Mouse (Mus musculus): ENCODE measurements around the gene Slc4a4. TPM values are rescaled to one million over a fixed set of nuclear protein-coding genes. Genes with fewer than 3 reads are reported as not detected.

The Slc4a4 gene
- polyA plus RNA-seq, 1 experiment from 2014 or later = 1.5 TPM

- H3K27me3 ChIP-seq (replicated peaks; ENCODE audit: control insufficient read depth, insufficient read depth, low read length) = no peaks in the 10 kb centered on the region
- WGBS = 78% methylated on average over 6 of the region's 6 CpGs
- no peaks in the 10 kb centered on the region for H3K9me3 ChIP-seq (ENCODE audit: control insufficient read depth, low read length)
- H3K4me3 ChIP-seq (ENCODE audit: low read depth, low read length) = no peak overlapping the region
- no peak overlapping the region for H3K9ac ChIP-seq (ENCODE audit: low read depth, low read length)
- H3K4me1 ChIP-seq (replicated peaks; ENCODE audit: control insufficient read depth, insufficient read depth, low read length) = no peaks in the 10 kb centered on the region
- DNase-seq (ENCODE audit: low spot score) (no peak), ATAC-seq (replicated peaks; ENCODE audit: low FRiP score) (no peak)
- no peak overlapping the region for H3K4me2 ChIP-seq
- no peaks in the 10 kb centered on the region for H3K36me3 ChIP-seq (ENCODE audit: control insufficient read depth, insufficient read depth, low read length)
- H3K27ac ChIP-seq (ENCODE audit: low read depth, low read length) = no peak overlapping the region
These were observed 72.8 kb downstream of the Slc4a4 start for GRCm38 (mm10) chr5:88959412-88959811.

GRCm38 (mm10) chr5:88960342-88961105 is 73.9 kb downstream of the Slc4a4 start:
- 65% methylated on average over 5 of the region's 5 CpGs for WGBS
- no peak for DNase-seq (ENCODE audit: low spot score)
- Histone ChIP-seq H3K4me1 (replicated peaks; ENCODE audit: control insufficient read depth, insufficient read depth, low read length) (no peaks in the 10 kb centered on the region), H3K9me3 (ENCODE audit: control insufficient read depth, low read length) (no peaks in the 10 kb centered on the region), H3K27me3 (replicated peaks; ENCODE audit: control insufficient read depth, insufficient read depth, low read length) (no peaks in the 10 kb centered on the region), H3K4me3 (ENCODE audit: low read depth, low read length) (no peak overlapping the region), H3K27ac (ENCODE audit: low read depth, low read length) (no peak overlapping the region), H3K36me3 (ENCODE audit: control insufficient read depth, insufficient read depth, low read length) (no peaks in the 10 kb centered on the region), H3K9ac (ENCODE audit: low read depth, low read length) (no peak overlapping the region), H3K4me2 (no peak overlapping the region)
- ATAC-seq (replicated peaks; ENCODE audit: low FRiP score) = no peak; the same call in 1 of the 2 replicates

GRCm38 (mm10) chr5:88961351-88961761 is 74.7 kb downstream of the Slc4a4 start:
- H3K9ac ChIP-seq (ENCODE audit: low read depth, low read length) = no peak overlapping the region
- H3K9me3 ChIP-seq (ENCODE audit: control insufficient read depth, low read length) = no peaks in the 10 kb centered on the region
- no peak overlapping the region for H3K27ac ChIP-seq (ENCODE audit: low read depth, low read length)
- H3K4me1 ChIP-seq (replicated peaks; ENCODE audit: control insufficient read depth, insufficient read depth, low read length) = no peaks in the 10 kb centered on the region
- no peak overlapping the region for H3K4me3 ChIP-seq (ENCODE audit: low read depth, low read length)
- 49% methylated on average over 7 of the region's 7 CpGs for WGBS
- no peak overlapping the region for H3K4me2 ChIP-seq
- H3K27me3 ChIP-seq (replicated peaks; ENCODE audit: control insufficient read depth, insufficient read depth, low read length) = no peaks in the 10 kb centered on the region
- H3K36me3 ChIP-seq (ENCODE audit: control insufficient read depth, insufficient read depth, low read length) = no peaks in the 10 kb centered on the region
- ATAC-seq (replicated peaks; ENCODE audit: low FRiP score) (0 out of 2 replicates have a peak, but pooled peaks have one; percentile 45), DNase-seq (ENCODE audit: low spot score) (no peak)

- H3K36me3 ChIP-seq (ENCODE audit: control insufficient read depth, insufficient read depth, low read length) = no peaks in the 10 kb centered on the region
- H3K4me3 ChIP-seq (ENCODE audit: low read depth, low read length) = no peak overlapping the region
- H3K9me3 ChIP-seq (ENCODE audit: control insufficient read depth, low read length) = no peaks in the 10 kb centered on the region
- no peak overlapping the region for H3K9ac ChIP-seq (ENCODE audit: low read depth, low read length)
- WGBS = 86% methylated on average over 6 of the region's 6 CpGs
- no peaks in the 10 kb centered on the region for H3K27me3 ChIP-seq (replicated peaks; ENCODE audit: control insufficient read depth, insufficient read depth, low read length)
- no peak overlapping the region for H3K27ac ChIP-seq (ENCODE audit: low read depth, low read length)
- ATAC-seq (replicated peaks; ENCODE audit: low FRiP score) = no peak
- DNase-seq (ENCODE audit: low spot score) = no peak
- no peaks in the 10 kb centered on the region for H3K4me1 ChIP-seq (replicated peaks; ENCODE audit: control insufficient read depth, insufficient read depth, low read length)
- H3K4me2 ChIP-seq = no peak overlapping the region
These were observed 78.2 kb downstream of the Slc4a4 start for GRCm38 (mm10) chr5:88964685-88965290.

GRCm38 (mm10) chr5:88966507-88966906 is 79.9 kb downstream of the Slc4a4 start:
- Histone ChIP-seq H3K9ac (ENCODE audit: low read depth, low read length) (no peak overlapping the region), H3K4me1 (replicated peaks; ENCODE audit: control insufficient read depth, insufficient read depth, low read length) (no peaks in the 10 kb centered on the region), H3K27ac (ENCODE audit: low read depth, low read length) (no peak overlapping the region), H3K4me2 (no peak overlapping the region), H3K9me3 (ENCODE audit: control insufficient read depth, low read length) (no peaks in the 10 kb centered on the region), H3K36me3 (ENCODE audit: control insufficient read depth, insufficient read depth, low read length) (no peaks in the 10 kb centered on the region), H3K4me3 (ENCODE audit: low read depth, low read length) (no peak overlapping the region), H3K27me3 (replicated peaks; ENCODE audit: control insufficient read depth, insufficient read depth, low read length) (no peaks in the 10 kb centered on the region)
- WGBS = 83% methylated on average over 4 of the region's 4 CpGs
- no peak for DNase-seq (ENCODE audit: low spot score)
- no peak for ATAC-seq (replicated peaks; ENCODE audit: low FRiP score)

- Histone ChIP-seq H3K27ac (ENCODE audit: low read depth, low read length) (no peak overlapping the region), H3K9ac (ENCODE audit: low read depth, low read length) (no peak overlapping the region), H3K36me3 (ENCODE audit: control insufficient read depth, insufficient read depth, low read length) (no peaks in the 10 kb centered on the region), H3K4me2 (no peak overlapping the region), H3K4me3 (ENCODE audit: low read depth, low read length) (no peak overlapping the region), H3K4me1 (replicated peaks; ENCODE audit: control insufficient read depth, insufficient read depth, low read length) (no peaks in the 10 kb centered on the region), H3K27me3 (replicated peaks; ENCODE audit: control insufficient read depth, insufficient read depth, low read length) (no peaks in the 10 kb centered on the region), H3K9me3 (ENCODE audit: control insufficient read depth, low read length) (no peaks in the 10 kb centered on the region)
- DNase-seq (ENCODE audit: low spot score) (no peak), ATAC-seq (replicated peaks; ENCODE audit: low FRiP score) (no peak)
- 68% methylated on average over 11 of the region's 11 CpGs for WGBS
These were observed 82.5 kb downstream of the Slc4a4 start for GRCm38 (mm10) chr5:88968923-88969639.

- no peak overlapping the region for H3K4me3 ChIP-seq (ENCODE audit: low read depth, low read length)
- ATAC-seq (replicated peaks; ENCODE audit: low FRiP score) = no peak
- no peak overlapping the region for H3K9ac ChIP-seq (ENCODE audit: low read depth, low read length)
- H3K27ac ChIP-seq (ENCODE audit: low read depth, low read length) = no peak overlapping the region
- H3K4me2 ChIP-seq = no peak overlapping the region
- no peaks in the 10 kb centered on the region for H3K9me3 ChIP-seq (ENCODE audit: control insufficient read depth, low read length)
- no peaks in the 10 kb centered on the region for H3K36me3 ChIP-seq (ENCODE audit: control insufficient read depth, insufficient read depth, low read length)
- H3K4me1 ChIP-seq (replicated peaks; ENCODE audit: control insufficient read depth, insufficient read depth, low read length) = no peaks in the 10 kb centered on the region
- DNase-seq (ENCODE audit: low spot score) = no peak
- H3K27me3 ChIP-seq (replicated peaks; ENCODE audit: control insufficient read depth, insufficient read depth, low read length) = no peaks in the 10 kb centered on the region
These were observed 84.9 kb downstream of the Slc4a4 start for GRCm38 (mm10) chr5:88971554-88971953.

- Histone ChIP-seq H3K4me3 (ENCODE audit: low read depth, low read length) (no peak overlapping the region), H3K4me2 (no peak overlapping the region), H3K9me3 (ENCODE audit: control insufficient read depth, low read length) (no peaks in the 10 kb centered on the region), H3K9ac (ENCODE audit: low read depth, low read length) (no peak overlapping the region), H3K27me3 (replicated peaks; ENCODE audit: control insufficient read depth, insufficient read depth, low read length) (no peaks in the 10 kb centered on the region), H3K27ac (ENCODE audit: low read depth, low read length) (no peak overlapping the region), H3K4me1 (replicated peaks; ENCODE audit: control insufficient read depth, insufficient read depth, low read length) (no peaks in the 10 kb centered on the region), H3K36me3 (ENCODE audit: control insufficient read depth, insufficient read depth, low read length) (no peaks in the 10 kb centered on the region)
- DNase-seq (ENCODE audit: low spot score) (no peak), ATAC-seq (replicated peaks; ENCODE audit: low FRiP score) (no peak)
- WGBS = 32% methylated on average over 7 of the region's 7 CpGs
These were observed 85.7 kb downstream of the Slc4a4 start for GRCm38 (mm10) chr5:88972277-88972676.
